Mouse (Mus musculus) left cerebral cortex, postnatal 36 days (tissue): Measurements from ENCODE around the gene Trim80. TPM values are rescaled to one million over a fixed set of nuclear protein-coding genes. Genes with fewer than 3 reads are reported as not detected.
A peak's percentile ranks its signal among the peaks of the same experiment; 100 is the strongest.
"Not testable (repeated sequence)": the region's sequence is repeated elsewhere in the genome, so short reads cannot be mapped to it uniquely, and the experiment has no call there.

Experiments
- DNase-seq, 2 experiments: peaks; one replicate each; pipeline ENCODE4 v3.0.0; 2021 to 2022; ENCODE audit warnings: low spot score in 2 of 2, mixed read lengths in 1 of 2
- intact Hi-C: fragments of 180-260 bp; cut with DNase I; formaldehyde crosslinking; loops from one replicate; pipeline ENCODE4 v1.15.1; 2025
- total RNA-seq, 2 experiments: library from RNA; stranded (reverse); gene quantifications; 2 replicates each; pipeline ENCODE4 v1.2.3; 2021

Gene Trim80
- total RNA-seq, 2 experiments from 2014 or later, result not detected

GRCm38 (mm10) chr11:115425671-115426070 is 14.7 kb upstream of the Trim80 start:
- intact Hi-C loops, result no loop called here
- no peak for DNase-seq

GRCm38 (mm10) chr11:115427482-115428331 is 12.6 kb upstream of the Trim80 start:
- intact Hi-C loops, result loop anchor here (2.0 kb wide), 1 partner anchor 47 kb away; the partner anchor contains the start of gene Armc7

GRCm38 (mm10) chr11:115429307-115429706 is 11.0 kb upstream of the Trim80 start:
- DNase-seq, result peak in 1 of 2 experiments; percentile 58
- intact Hi-C loops, result loop anchor here (2.0 kb wide), 1 partner anchor 45 kb away; the partner anchor contains the start of gene Armc7

More at GRCm38 (mm10) chr11:115427482-115428331, 12.6 kb upstream of the Trim80 start:
- peak; percentile 72 to 73 for DNase-seq

GRCm38 (mm10) chr11:115430561-115430960 is 9.8 kb upstream of the Trim80 start:
- no peak for DNase-seq
- intact Hi-C loops, result no loop called here

GRCm38 (mm10) chr11:115432814-115433213 is 7.5 kb upstream of the Trim80 start:
- no peak for DNase-seq
- intact Hi-C loops, result no loop called here

- no peak for DNase-seq
- intact Hi-C loops, result no loop called here
Measured at GRCm38 (mm10) chr11:115433342-115433741, 7.0 kb upstream of the Trim80 start.

GRCm38 (mm10) chr11:115435596-115436337 is 4.6 kb upstream of the Trim80 start:
- no peak for DNase-seq
- intact Hi-C loops, result no loop called here

GRCm38 (mm10) chr11:115437571-115438122 is 2.7 kb upstream of the Trim80 start:
- DNase-seq, result no peak
- intact Hi-C loops, result no loop called here

- DNase-seq, result no peak
- intact Hi-C loops, result no loop called here
Measured at GRCm38 (mm10) chr11:115439326-115439725, 1.0 kb upstream of the Trim80 start.

GRCm38 (mm10) chr11:115441417-115441816 is 1.1 kb downstream of the Trim80 start:
- DNase-seq, result no peak
- intact Hi-C loops, result no loop called here

GRCm38 (mm10) chr11:115446906-115447305 is 6.6 kb downstream of the Trim80 start:
- intact Hi-C loops, result no loop called here
- no peak for DNase-seq

GRCm38 (mm10) chr11:115447321-115447885 is 7.1 kb downstream of the Trim80 start:
- intact Hi-C loops, result no loop called here

GRCm38 (mm10) chr11:115448075-115448474 is 7.7 kb downstream of the Trim80 start:
- no peak for DNase-seq
- intact Hi-C loops, result no loop called here

More at GRCm38 (mm10) chr11:115447321-115447885, 7.1 kb downstream of the Trim80 start:
- DNase-seq, result no peak

- intact Hi-C loops, result no loop called here
- no peak for DNase-seq
Measured at GRCm38 (mm10) chr11:115448998-115449397, 8.7 kb downstream of the Trim80 start.

- intact Hi-C loops, result no loop called here
- DNase-seq, result no peak
Measured at GRCm38 (mm10) chr11:115450176-115450575, 9.8 kb downstream of the Trim80 start.

GRCm38 (mm10) chr11:115451781-115452241 is 11.5 kb downstream of the Trim80 start:
- intact Hi-C loops, result no loop called here
- no peak for DNase-seq

GRCm38 (mm10) chr11:115452281-115452860 is 12.0 kb downstream of the Trim80 start:
- no peak for DNase-seq
- intact Hi-C loops, result no loop called here

- intact Hi-C loops, result no loop called here
- no peak for DNase-seq
Measured at GRCm38 (mm10) chr11:115453306-115453705, 13.0 kb downstream of the Trim80 start.

GRCm38 (mm10) chr11:115454822-115455221 is 14.5 kb downstream of the Trim80 start:
- DNase-seq, result not testable (repeated sequence)

More at GRCm38 (mm10) chr11:115454822-115455221, 14.5 kb downstream of the Trim80 start:
- intact Hi-C loops, result not testable (repeated sequence)
